Mouse (Mus musculus) hindbrain, embryonic 12.5 days (tissue): ENCODE measurements at regions not wholly inside any gene's neighbourhood (a gene's known extent, or its start where the extent isn't known, plus 50 kb on each side); places are given as distances from the start of the nearest gene placed in this dataset.
A peak's percentile ranks its signal among the peaks of the same experiment; 100 is the strongest.

ENCODE experiments used
- ATAC-seq: fragments of 200-750 bp; cut with Nextera tagmentation; 2 replicates; pipeline ENCODE4 v1.8.0; 2017; ENCODE audit warnings: moderate TSS enrichment; ENCODE audit not compliant: low FRiP score
- H3K27ac ChIP-seq: fragments of 300-500 bp; sonication (generic); 2 replicates; pipeline ENCODE4 v1.5.1; 2016; ENCODE audit warnings: mild to moderate bottlenecking
- H3K27me3 ChIP-seq: fragments of 300-500 bp; sonication (generic); 2 replicates; pipeline ENCODE4 v1.6.1; 2016; ENCODE audit warnings: mild to moderate bottlenecking
- H3K36me3 ChIP-seq: fragments of 300-500 bp; sonication (generic); 2 replicates; pipeline ENCODE4 v1.6.1; 2016; ENCODE audit warnings: mild to moderate bottlenecking
- H3K4me1 ChIP-seq: fragments of 300-500 bp; sonication (generic); 2 replicates; pipeline ENCODE4 v1.6.1; 2016
- H3K4me2 ChIP-seq: fragments of 300-500 bp; sonication (generic); replicated peaks from 2 replicates; pipeline ENCODE4 v1.6.1; 2016; ENCODE audit warnings: mild to moderate bottlenecking
- H3K4me3 ChIP-seq: fragments of 300-500 bp; sonication (generic); 2 replicates; pipeline ENCODE4 v1.5.1; 2016; ENCODE audit warnings: mild to moderate bottlenecking
- H3K9ac ChIP-seq: fragments of 300-500 bp; sonication (generic); 2 replicates; pipeline ENCODE4 v1.6.1; 2016; ENCODE audit warnings: mild to moderate bottlenecking, moderate library complexity
- H3K9me3 ChIP-seq: fragments of 300-500 bp; sonication (generic); replicated peaks from 2 replicates; pipeline ENCODE4 v1.6.1; 2016; ENCODE audit warnings: mild to moderate bottlenecking
- WGBS: fragments of 180-500 bp; shearing (Covaris S2); methylation state at CpG from one replicate; pipeline ENCODE4 v1.1.7; 2016; 5-methylcytosine and 5-hydroxymethylcytosine counted together

- WGBS, result 52% methylated on average over 3 of the region's 3 CpGs
- no peak for ATAC-seq
- H3K4me3 ChIP-seq, result no peak overlapping the region
- no peak overlapping the region for H3K9ac ChIP-seq
- H3K4me1 ChIP-seq, result no peaks in the 10 kb centered on the region
- no peaks in the 10 kb centered on the region for H3K36me3 ChIP-seq
- H3K27ac ChIP-seq, result no peak overlapping the region
- H3K4me2 ChIP-seq, result no peak overlapping the region
- no peaks in the 10 kb centered on the region for H3K27me3 ChIP-seq
- H3K9me3 ChIP-seq, result no peaks in the 10 kb centered on the region
Observed at GRCm38 (mm10) chr19:54557984-54558383, 514.0 kb downstream of the Adra2a start.

GRCm38 (mm10) chr19:54583574-54583973 is 539.6 kb downstream of the Adra2a start:
- no peak overlapping the region for H3K9ac ChIP-seq
- no peaks in the 10 kb centered on the region for H3K27me3 ChIP-seq
- H3K36me3 ChIP-seq, result no peaks in the 10 kb centered on the region
- ATAC-seq, result no peak
- H3K27ac ChIP-seq, result no peak overlapping the region
- H3K9me3 ChIP-seq, result no peaks in the 10 kb centered on the region
- peaks cover 3% of the 10 kb centered on the region; the same call in 1 of the 2 replicates for H3K4me1 ChIP-seq
- no peak overlapping the region for H3K4me2 ChIP-seq
- WGBS, result 92% methylated on average over 2 of the region's 2 CpGs
- H3K4me3 ChIP-seq, result no peak overlapping the region

- WGBS, result 58% methylated on average over 3 of the region's 3 CpGs
Observed at GRCm38 (mm10) chr19:54584687-54585237, 540.8 kb downstream of the Adra2a start.

GRCm38 (mm10) chr19:54585326-54585725 is 541.4 kb downstream of the Adra2a start:
- Histone ChIP-seq H3K9ac (no peak overlapping the region), H3K4me2 (no peak overlapping the region), H3K4me3 (no peak overlapping the region), H3K27me3 (no peaks in the 10 kb centered on the region), H3K9me3 (no peaks in the 10 kb centered on the region), H3K27ac (no peak overlapping the region; the same call in 1 of the 2 replicates), H3K4me1 (peaks cover 3% of the 10 kb centered on the region; the same call in 1 of the 2 replicates), H3K36me3 (no peaks in the 10 kb centered on the region)
- 66% methylated on average over 1 of the region's 1 CpGs for WGBS
- no peak for ATAC-seq

More at GRCm38 (mm10) chr19:54584687-54585237, 540.8 kb downstream of the Adra2a start:
- no peak overlapping the region for H3K9ac ChIP-seq
- H3K36me3 ChIP-seq, result no peaks in the 10 kb centered on the region
- ATAC-seq, result peak; percentile 48
- H3K4me3 ChIP-seq, result no peak overlapping the region
- no peaks in the 10 kb centered on the region for H3K9me3 ChIP-seq
- peaks cover 3% of the 10 kb centered on the region; the same call in 1 of the 2 replicates for H3K4me1 ChIP-seq
- H3K27ac ChIP-seq, result peak overlapping the region; percentile 25; the same call in 1 of the 2 replicates
- H3K27me3 ChIP-seq, result no peaks in the 10 kb centered on the region
- H3K4me2 ChIP-seq, result no peak overlapping the region

GRCm38 (mm10) chr19:54603345-54603744 is 523.7 kb downstream of the Gpam start:
- Histone ChIP-seq H3K36me3 (no peaks in the 10 kb centered on the region), H3K9ac (no peak overlapping the region), H3K27me3 (no peaks in the 10 kb centered on the region), H3K4me1 (no peaks in the 10 kb centered on the region), H3K4me2 (no peak overlapping the region), H3K4me3 (no peak overlapping the region), H3K9me3 (no peaks in the 10 kb centered on the region), H3K27ac (no peak overlapping the region)
- 89% methylated on average over 6 of the region's 6 CpGs for WGBS
- no peak for ATAC-seq

- no peak for ATAC-seq
- no peaks in the 10 kb centered on the region for H3K27me3 ChIP-seq
- no peak overlapping the region for H3K4me2 ChIP-seq
- no peak overlapping the region for H3K9ac ChIP-seq
- H3K27ac ChIP-seq, result no peak overlapping the region
- no peaks in the 10 kb centered on the region for H3K9me3 ChIP-seq
- WGBS, result 35% methylated on average over 1 of the region's 1 CpGs
- H3K4me1 ChIP-seq, result no peaks in the 10 kb centered on the region
- H3K36me3 ChIP-seq, result no peaks in the 10 kb centered on the region
- H3K4me3 ChIP-seq, result no peak overlapping the region
Observed at GRCm38 (mm10) chr19:54605346-54605745, 521.7 kb downstream of the Gpam start.

GRCm38 (mm10) chr19:54616924-54617323 is 510.1 kb downstream of the Gpam start:
- no peak overlapping the region for H3K4me3 ChIP-seq
- no peaks in the 10 kb centered on the region for H3K27me3 ChIP-seq
- no peak overlapping the region for H3K4me2 ChIP-seq
- H3K9me3 ChIP-seq, result no peaks in the 10 kb centered on the region
- H3K27ac ChIP-seq, result no peak overlapping the region
- no peaks in the 10 kb centered on the region for H3K36me3 ChIP-seq
- WGBS, result 34% methylated on average over 4 of the region's 4 CpGs
- peak; percentile 58; the same call in 1 of the 2 replicates for ATAC-seq
- H3K4me1 ChIP-seq, result peaks cover 4% of the 10 kb centered on the region; the same call in 1 of the 2 replicates
- H3K9ac ChIP-seq, result no peak overlapping the region
